Mouse (Mus musculus): ENCODE data around the gene Nlrp2.

GRCm38 (mm10) chr7:5263051-5263450, 87.8 kb downstream of the Nlrp2 start:
- no peak for TF ChIP-seq CTCF (IDR thresholded peaks at IDR 0.05; ENCODE audit: extremely low read depth, insufficient read depth, insufficient read length, insufficient replicate concordance)
- TF ChIP-seq POLR2A (IDR thresholded peaks at IDR 0.05; ENCODE audit: low read depth, low read length), result no peak
